Mouse (Mus musculus) neutrophil, adult 5-6 weeks (primary cell): Measurements from ENCODE around the gene 1110059G10Rik. TPM values are rescaled to one million over a fixed set of nuclear protein-coding genes. Genes with fewer than 3 reads are reported as not detected.
A peak's percentile ranks its signal among the peaks of the same experiment; 100 is the strongest.

Source experiments
- ATAC-seq: fragments of 151-379, 151-347 bp; 2 replicates; pipeline ENCODE4 v1.8.0; 2017; ENCODE audit warnings: mild to moderate bottlenecking, moderate TSS enrichment; ENCODE audit not compliant: insufficient number of reproducible peaks, poor library complexity, low FRiP score, severe bottlenecking; ENCODE audit errors: extremely low read depth
- total RNA-seq: library from RNA; stranded (forward); fragments of 200-1000 nt; gene quantifications from 2 replicates; pipeline ENCODE4 v1.2.3, GENCODE M21; 2017

Gene 1110059G10Rik
- total RNA-seq = 21.6 and 28.5 TPM in 2 replicates

- ATAC-seq = peak; percentile 98
These were observed at the start of gene 1110059G10Rik, which contains the start of gene Kif15 for GRCm38 (mm10) chr9:122950643-122951475. 1110059G10Rik (minus strand) TSS chr9:122951000. Kif15 (plus strand) TSS chr9:122951046.

GRCm38 (mm10) chr9:122999193-122999586, 48.4 kb upstream of the 1110059G10Rik start:
- no peak for ATAC-seq

- ATAC-seq = 0 out of 2 replicates have a peak, but pooled peaks have one; percentile 39
These were observed 47.8 kb upstream of the 1110059G10Rik start for GRCm38 (mm10) chr9:122998406-122999192.

GRCm38 (mm10) chr9:122928915-122929314, 21.9 kb downstream of the 1110059G10Rik start:
- ATAC-seq = no peak

- ATAC-seq = no peak
These were observed 27.8 kb downstream of the 1110059G10Rik start, which contains the start of gene Zfp105 for GRCm38 (mm10) chr9:122922936-122923381. Zfp105 (plus strand) TSS chr9:122923072.

GRCm38 (mm10) chr9:122922436-122922835, 28.4 kb downstream of the 1110059G10Rik start:
- no peak for ATAC-seq

GRCm38 (mm10) chr9:122902717-122903535, 47.9 kb downstream of the 1110059G10Rik start:
- no peak for ATAC-seq

- ATAC-seq = no peak
These were observed 49.8 kb downstream of the 1110059G10Rik start for GRCm38 (mm10) chr9:122901047-122901446.

Other genes starting within 250 kb of the 1110059G10Rik start
- not detected in 2 replicates for gene Topaz1, start 203.7 kb downstream of the 1110059G10Rik start, total RNA-seq
- gene Tcaim, start 145.5 kb downstream of the 1110059G10Rik start, total RNA-seq = 16.3 and 20.8 TPM in 2 replicates
- gene Gm35549, start 107.0 kb downstream of the 1110059G10Rik start, total RNA-seq = 1.0 TPM in 1 of 2 replicates, not detected in the other
- gene Zfp445, start 85.0 kb downstream of the 1110059G10Rik start, total RNA-seq = 105 and 106 TPM in 2 replicates
- 3.4 and 3.8 TPM in 2 replicates for gene Zkscan7, start 65.3 kb downstream of the 1110059G10Rik start, total RNA-seq
- not detected in 2 replicates for gene Zfp105, start 27.9 kb downstream of the 1110059G10Rik start, total RNA-seq
- gene Kif15, start within 50 bp of the 1110059G10Rik start, total RNA-seq = 4.5 TPM in 2 replicates
- gene Tmem42, start 70.3 kb upstream of the 1110059G10Rik start, total RNA-seq = 11.9 and 12.0 TPM in 2 replicates
- gene Tgm4, start 83.7 kb upstream of the 1110059G10Rik start, total RNA-seq = 0.61 TPM in 1 of 2 replicates, not detected in the other
- gene Zdhhc3, start 162.2 kb upstream of the 1110059G10Rik start, total RNA-seq = 26.5 and 27.1 TPM in 2 replicates
- gene Exosc7, start 162.2 kb upstream of the 1110059G10Rik start, total RNA-seq = 35.0 and 42.7 TPM in 2 replicates
- not detected in 2 replicates for gene Clec3b, start 199.9 kb upstream of the 1110059G10Rik start, total RNA-seq